Mouse (Mus musculus): Measurements from ENCODE around the gene Pusl1.

- TF ChIP-seq CTCF (IDR thresholded peaks at IDR 0.05; ENCODE audit: low read depth, low read length) = no peak
- TF ChIP-seq GATA1 (IDR thresholded peaks at IDR 0.05; ENCODE audit: borderline replicate concordance, low read length) = no peak
- no peak for TF ChIP-seq TAL1 (conservative IDR thresholded peaks at IDR 0.05; ENCODE audit: low read depth, low read length)
- TF ChIP-seq POLR2AphosphoS5 (IDR thresholded peaks at IDR 0.05; ENCODE audit: insufficient replicate concordance, low read depth, low read length) = no peak
Observed at GRCm38 (mm10) chr4:155894311-155894881, 2.8 kb upstream of the Pusl1 start.
